15 mouse cellular contexts compared by ENCODE assay signal in the genomic region with DNA sequence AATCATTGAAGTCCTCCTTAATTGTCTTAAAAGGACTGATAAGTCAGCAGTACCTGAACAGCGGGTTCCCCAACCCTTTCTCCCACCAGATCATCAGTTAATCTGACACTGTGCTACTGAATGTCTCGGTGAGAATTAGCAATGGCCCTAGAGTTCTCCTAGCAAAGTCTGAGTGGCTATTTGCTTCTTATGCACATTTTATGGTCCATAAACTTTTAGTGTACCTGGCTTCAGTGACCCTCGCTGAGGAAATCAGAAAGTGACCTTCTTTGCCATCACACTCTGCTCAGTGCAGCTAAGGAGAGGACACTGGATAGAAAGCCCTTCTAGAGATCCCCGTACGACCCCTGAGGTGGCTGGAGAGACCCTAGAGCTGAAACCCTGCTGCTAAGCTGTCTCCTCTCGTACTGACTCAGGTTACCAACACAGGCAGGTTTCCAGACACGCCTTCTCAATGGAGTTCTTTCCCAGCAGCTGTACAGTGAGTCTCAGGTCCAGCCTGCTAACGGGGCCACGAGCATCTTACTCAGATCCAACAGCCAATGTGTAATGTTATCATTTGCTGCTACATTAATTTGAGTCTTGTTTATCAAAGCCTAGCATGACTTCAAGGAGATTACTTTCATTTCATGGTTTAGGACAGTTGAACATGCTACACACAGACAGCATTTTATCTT.
DNase-seq lines count a peak whose midpoint lies in the region; ATAC-seq lines count a peak whose summit lies in the region.
"Had no signal": no experiment of that assay in that cellular context is flagged by ENCODE, and none has a peak within 500 bp of the region (broad histone marks: within the 10 kb centered on the region; RNA-seq: fewer than 3 reads in every experiment).

No protein-coding gene starts in this region.

- H3K4me3 ChIP-seq in hindbrain, embryonic 15.5 days = no peak overlapping the region
- no peak overlapping the region for H3K4me3 ChIP-seq in hindbrain, embryonic 16.5 days (ENCODE audit: low read length)
- no peak overlapping the region for H3K4me3 ChIP-seq in embryonic facial prominence, embryonic 10.5 days
- no peak overlapping the region for H3K4me3 ChIP-seq in forebrain, embryonic 13.5 days
- no peak overlapping the region for H3K4me3 ChIP-seq in kidney, embryonic 16.5 days (ENCODE audit: low read length)
- H3K4me3 ChIP-seq: embryonic facial prominence, embryonic 12.5 days; intestine, embryonic 15.5 days; lung, embryonic 15.5 days had no signal

- H3K4me1 ChIP-seq in hindbrain, embryonic 15.5 days (replicated peaks) = peaks cover 37% of the 10 kb centered on the region
- peaks cover 23% of the 10 kb centered on the region for H3K4me1 ChIP-seq in hindbrain, embryonic 16.5 days (ENCODE audit: control insufficient read depth, insufficient read depth, low read depth, low read length)
- H3K4me1 ChIP-seq in embryonic facial prominence, embryonic 10.5 days = peaks cover 52% of the 10 kb centered on the region
- H3K4me1 ChIP-seq in forebrain, embryonic 13.5 days = peaks cover 67% of the 10 kb centered on the region
- peaks cover 21% of the 10 kb centered on the region; the same call in 1 of the 2 replicates for H3K4me1 ChIP-seq in kidney, embryonic 16.5 days (ENCODE audit: insufficient read depth, low read length)
- H3K4me1 ChIP-seq: intestine, embryonic 15.5 days; lung, embryonic 15.5 days had no signal

- no peak overlapping the region for H3K9ac ChIP-seq in hindbrain, embryonic 15.5 days
- no peak overlapping the region for H3K9ac ChIP-seq in hindbrain, embryonic 16.5 days (ENCODE audit: low read depth, low read length)
- no peak overlapping the region for H3K9ac ChIP-seq in forebrain, embryonic 13.5 days
- no peak overlapping the region for H3K9ac ChIP-seq in kidney, embryonic 16.5 days (replicated peaks; ENCODE audit: low read length)
- H3K9ac ChIP-seq: embryonic facial prominence, embryonic 12.5 days; intestine, embryonic 15.5 days; lung, embryonic 15.5 days had no signal

- H3K9me3 ChIP-seq in hindbrain, embryonic 15.5 days = no peaks in the 10 kb centered on the region
- no peaks in the 10 kb centered on the region for H3K9me3 ChIP-seq in hindbrain, embryonic 16.5 days (ENCODE audit: control insufficient read depth, low read length)
- no peaks in the 10 kb centered on the region for H3K9me3 ChIP-seq in embryonic facial prominence, embryonic 10.5 days
- H3K9me3 ChIP-seq in forebrain, embryonic 13.5 days (replicated peaks) = no peaks in the 10 kb centered on the region
- H3K9me3 ChIP-seq in kidney, embryonic 16.5 days (ENCODE audit: low read length) = no peaks in the 10 kb centered on the region
- H3K9me3 ChIP-seq: embryonic facial prominence, embryonic 12.5 days; intestine, embryonic 15.5 days; lung, embryonic 15.5 days had no signal

- H3K4me2 ChIP-seq in hindbrain, embryonic 15.5 days = no peak overlapping the region
- H3K4me2 ChIP-seq in hindbrain, embryonic 16.5 days (ENCODE audit: low read length) = no peak overlapping the region
- no peak overlapping the region for H3K4me2 ChIP-seq in forebrain, embryonic 13.5 days
- no peak overlapping the region for H3K4me2 ChIP-seq in kidney, embryonic 16.5 days (replicated peaks; ENCODE audit: low read depth, low read length)
- H3K4me2 ChIP-seq: embryonic facial prominence, embryonic 12.5 days; intestine, embryonic 15.5 days; lung, embryonic 15.5 days had no signal

- 76% methylated on average over 9 of the region's 9 CpGs for WGBS in hindbrain, embryonic 15.5 days
- 72% methylated on average over 9 of the region's 9 CpGs for WGBS in hindbrain, embryonic 16.5 days
- WGBS in embryonic facial prominence, embryonic 10.5 days = 75% methylated on average over 9 of the region's 9 CpGs
- 77% methylated on average over 9 of the region's 9 CpGs for WGBS in forebrain, embryonic 13.5 days
- 27% methylated on average over 9 of the region's 9 CpGs for WGBS in kidney, embryonic 16.5 days

- H3K27me3 ChIP-seq in hindbrain, embryonic 15.5 days = no peaks in the 10 kb centered on the region
- no peaks in the 10 kb centered on the region for H3K27me3 ChIP-seq in hindbrain, embryonic 16.5 days (replicated peaks; ENCODE audit: control insufficient read depth, insufficient read depth, low read length)
- H3K27me3 ChIP-seq in embryonic facial prominence, embryonic 10.5 days (replicated peaks; ENCODE audit: low read depth, poor library complexity, severe bottlenecking) = no peaks in the 10 kb centered on the region
- H3K27me3 ChIP-seq in forebrain, embryonic 13.5 days = no peaks in the 10 kb centered on the region
- no peaks in the 10 kb centered on the region for H3K27me3 ChIP-seq in kidney, embryonic 16.5 days (ENCODE audit: insufficient read depth, low read length)
- H3K27me3 ChIP-seq: embryonic facial prominence, embryonic 12.5 days; intestine, embryonic 15.5 days; lung, embryonic 15.5 days had no signal

- H3K36me3 ChIP-seq in hindbrain, embryonic 15.5 days = no peaks in the 10 kb centered on the region
- H3K36me3 ChIP-seq in hindbrain, embryonic 16.5 days (ENCODE audit: control insufficient read depth, insufficient read depth, low read length) = no peaks in the 10 kb centered on the region
- no peaks in the 10 kb centered on the region for H3K36me3 ChIP-seq in embryonic facial prominence, embryonic 10.5 days (replicated peaks)
- H3K36me3 ChIP-seq in forebrain, embryonic 13.5 days (ENCODE audit: poor library complexity, severe bottlenecking) = no peaks in the 10 kb centered on the region
- H3K36me3 ChIP-seq in kidney, embryonic 16.5 days (ENCODE audit: insufficient read depth, low read length) = no peaks in the 10 kb centered on the region
- H3K36me3 ChIP-seq: embryonic facial prominence, embryonic 12.5 days; intestine, embryonic 15.5 days; lung, embryonic 15.5 days had no signal

- peak overlapping the region; percentile 51; the same call in 1 of the 2 replicates for H3K27ac ChIP-seq in hindbrain, embryonic 15.5 days (replicated peaks)
- no peak overlapping the region for H3K27ac ChIP-seq in hindbrain, embryonic 16.5 days (ENCODE audit: low read depth, low read length)
- H3K27ac ChIP-seq in embryonic facial prominence, embryonic 10.5 days (replicated peaks) = 0 out of 2 replicates have a peak overlapping the region, but pooled peaks have one; percentile 19
- peak overlapping the region; percentile 88 for H3K27ac ChIP-seq in forebrain, embryonic 13.5 days
- peak overlapping the region; percentile 36; the same call in 1 of the 2 replicates for H3K27ac ChIP-seq in kidney, embryonic 16.5 days (ENCODE audit: low read length)
- H3K27ac ChIP-seq: embryonic facial prominence, embryonic 12.5 days; intestine, embryonic 15.5 days; lung, embryonic 15.5 days had no signal

- DNase-seq in embryonic facial prominence, embryonic 10.5 days (ENCODE audit: low spot score) = no peak
- DNase-seq in gastrocnemius, postnatal 10 days = no peak
- DNase-seq in lung, postnatal 4 days = no peak
- DNase-seq: cerebellum, adult 11-12 months; gastrocnemius, postnatal 14 days; heart, postnatal 14 days; layer of hippocampus, adult 9-11 months; right cerebral cortex, postnatal 14 days had no signal

- ATAC-seq in hindbrain, embryonic 15.5 days (ENCODE audit: low FRiP score, low read depth) = no peak
- no peak for ATAC-seq in hindbrain, embryonic 16.5 days
- ATAC-seq in forebrain, embryonic 13.5 days = no peak
- ATAC-seq in kidney, embryonic 16.5 days (ENCODE audit: low FRiP score, low TSS enrichment) = peak; percentile 52; the same call in 1 of the 2 replicates
- ATAC-seq: intestine, embryonic 15.5 days had no signal
